Mouse (Mus musculus) embryonic fibroblast, embryonic 13.5 days (primary cell): ENCODE results near the gene Rfx3.

Source experiments
- CTCF ChIP-seq: IDR thresholded peaks from 2 replicates; pipeline ENCODE4 v1.5.1; 2011; ENCODE audit warnings: mild to moderate bottlenecking, control low read depth, low read length, moderate library complexity, borderline replicate concordance; ENCODE audit not compliant: insufficient read depth
- POLR2A ChIP-seq: IDR thresholded peaks from 2 replicates; pipeline ENCODE4 v1.6.1; 2011; ENCODE audit warnings: low read depth, mild to moderate bottlenecking, control low read depth, low read length, moderate library complexity

GRCm38 (mm10) chr19:27904209-27904608 is 106.8 kb downstream of the Rfx3 start:
- TF ChIP-seq CTCF (no peak), POLR2A (no peak)
